Mouse (Mus musculus) ovary, adult 18-20 months (tissue): ENCODE results near the gene Bbx.
A peak's percentile ranks its signal among the peaks of the same experiment; 100 is the strongest.

ENCODE experiments used
- DNase-seq: peaks from one replicate; pipeline ENCODE4 v3.0.0; 2022; ENCODE audit warnings: low spot score, mixed read lengths

Bbx gene

GRCm38 (mm10) chr16:50432062-50432878 lies at the start of gene Bbx:
Bbx (minus strand) TSS chr16:50432390.
- DNase-seq = peak; percentile 92

- DNase-seq = no peak
Observed at GRCm38 (mm10) chr16:50481892-50482291, 49.7 kb upstream of the Bbx start.

- no peak for DNase-seq
Observed at GRCm38 (mm10) chr16:50481341-50481740, 49.2 kb upstream of the Bbx start.

- no peak for DNase-seq
Observed at GRCm38 (mm10) chr16:50478695-50479094, 46.5 kb upstream of the Bbx start.

GRCm38 (mm10) chr16:50477628-50478027 lies 45.4 kb upstream of the Bbx start:
- DNase-seq = no peak

- DNase-seq = no peak
Observed at GRCm38 (mm10) chr16:50462226-50462870, 30.2 kb upstream of the Bbx start.

- DNase-seq = no peak
Observed at GRCm38 (mm10) chr16:50459146-50459545, 27.0 kb upstream of the Bbx start.

- no peak for DNase-seq
Observed at GRCm38 (mm10) chr16:50456053-50456452, 23.9 kb upstream of the Bbx start.

GRCm38 (mm10) chr16:50449086-50449485 lies 16.9 kb upstream of the Bbx start:
- no peak for DNase-seq

- DNase-seq = no peak
Observed at GRCm38 (mm10) chr16:50445014-50445413, 12.8 kb upstream of the Bbx start.

- DNase-seq = no peak
Observed at GRCm38 (mm10) chr16:50438816-50439215, 6.6 kb upstream of the Bbx start.

GRCm38 (mm10) chr16:50437788-50438187 lies 5.6 kb upstream of the Bbx start:
- DNase-seq = no peak

- no peak for DNase-seq
Observed at GRCm38 (mm10) chr16:50437331-50437730, 5.1 kb upstream of the Bbx start.

GRCm38 (mm10) chr16:50431011-50431981 lies 894 bp downstream of the Bbx start:
- peak; percentile 18 for DNase-seq

- DNase-seq = no peak
Observed at GRCm38 (mm10) chr16:50430515-50430877, 1.7 kb downstream of the Bbx start.

- DNase-seq = peak; percentile 33
Observed at GRCm38 (mm10) chr16:50429692-50430514, 2.3 kb downstream of the Bbx start.

GRCm38 (mm10) chr16:50428871-50429691 lies 3.1 kb downstream of the Bbx start:
- DNase-seq = no peak

- no peak for DNase-seq
Observed at GRCm38 (mm10) chr16:50420130-50420529, 12.1 kb downstream of the Bbx start.

- no peak for DNase-seq
Observed at GRCm38 (mm10) chr16:50415406-50415805, 16.8 kb downstream of the Bbx start.

- DNase-seq = no peak
Observed at GRCm38 (mm10) chr16:50402851-50403250, 29.3 kb downstream of the Bbx start.

GRCm38 (mm10) chr16:50399775-50400174 lies 32.4 kb downstream of the Bbx start:
- DNase-seq = no peak
